Mouse (Mus musculus): ENCODE data around the gene Arhgap10. TPM values are rescaled to one million over a fixed set of nuclear protein-coding genes. Genes with fewer than 3 reads are reported as not detected.

Gene Arhgap10
- total and polyA plus RNA-seq, 2 experiments from 2014 or later = 3.3 to 4.5 TPM

- no peak for TF ChIP-seq CTCF (IDR thresholded peaks at IDR 0.05; ENCODE audit: low read depth)
- Histone ChIP-seq H3K27me3 (ENCODE audit: insufficient read depth, low read length) (no peaks in the 10 kb centered on the region), H3K9ac (no peak overlapping the region), H3K4me2 (ENCODE audit: low read depth) (no peak overlapping the region), H3K36me3 (ENCODE audit: insufficient read depth) (no peaks in the 10 kb centered on the region), H3K27ac (ENCODE audit: low read depth, low read length) (no peak overlapping the region), H3K9me3 (ENCODE audit: low read length) (no peaks in the 10 kb centered on the region), H3K4me3 (ENCODE audit: low read depth, low read length) (no peak overlapping the region), H3K4me1 (ENCODE audit: insufficient read depth) (no peaks in the 10 kb centered on the region; the same call in 1 of the 2 replicates)
- WGBS = 72% methylated on average over 5 of the region's 5 CpGs
- ATAC-seq (no peak), DNase-seq (no peak)
Observed at GRCm38 (mm10) chr8:77492356-77493058, 25.2 kb downstream of the Arhgap10 start.

GRCm38 (mm10) chr8:77491231-77491923 is 26.4 kb downstream of the Arhgap10 start:
- no peaks in the 10 kb centered on the region for H3K36me3 ChIP-seq (ENCODE audit: insufficient read depth)
- DNase-seq (no peak), ATAC-seq (no peak)
- no peak overlapping the region for H3K4me3 ChIP-seq (ENCODE audit: low read depth, low read length)
- no peaks in the 10 kb centered on the region; the same call in 1 of the 2 replicates for H3K4me1 ChIP-seq (ENCODE audit: insufficient read depth)
- no peak overlapping the region for H3K4me2 ChIP-seq (ENCODE audit: low read depth)
- TF ChIP-seq CTCF (IDR thresholded peaks at IDR 0.05; ENCODE audit: low read depth) = no peak
- H3K27me3 ChIP-seq (ENCODE audit: insufficient read depth, low read length) = no peaks in the 10 kb centered on the region
- 94% methylated on average over 10 of the region's 10 CpGs for WGBS
- no peak overlapping the region for H3K9ac ChIP-seq
- H3K9me3 ChIP-seq (ENCODE audit: low read length) = no peaks in the 10 kb centered on the region
- no peak overlapping the region for H3K27ac ChIP-seq (ENCODE audit: low read depth, low read length)

- Histone ChIP-seq H3K27me3 (ENCODE audit: insufficient read depth, low read length) (no peaks in the 10 kb centered on the region), H3K9me3 (ENCODE audit: low read length) (no peaks in the 10 kb centered on the region), H3K9ac (no peak overlapping the region), H3K27ac (ENCODE audit: low read depth, low read length) (peak overlapping the region; percentile 23; the same call in 1 of the 2 replicates), H3K4me2 (ENCODE audit: low read depth) (no peak overlapping the region), H3K4me1 (ENCODE audit: insufficient read depth) (no peaks in the 10 kb centered on the region; the same call in 1 of the 2 replicates), H3K4me3 (ENCODE audit: low read depth, low read length) (no peak overlapping the region), H3K36me3 (ENCODE audit: insufficient read depth) (no peaks in the 10 kb centered on the region)
- peak; percentile 94 for ATAC-seq
- peak; percentile 63 for DNase-seq
- WGBS = 55% methylated on average over 4 of the region's 4 CpGs
- TF ChIP-seq CTCF (IDR thresholded peaks at IDR 0.05; ENCODE audit: low read depth) = no peak
Observed at GRCm38 (mm10) chr8:77490095-77490781, 27.5 kb downstream of the Arhgap10 start.

- Histone ChIP-seq H3K9ac (no peak overlapping the region), H3K4me2 (ENCODE audit: low read depth) (no peak overlapping the region), H3K36me3 (ENCODE audit: insufficient read depth) (no peaks in the 10 kb centered on the region), H3K4me1 (ENCODE audit: insufficient read depth) (no peaks in the 10 kb centered on the region; the same call in 1 of the 2 replicates), H3K4me3 (ENCODE audit: low read depth, low read length) (no peak overlapping the region), H3K27ac (ENCODE audit: low read depth, low read length) (no peak overlapping the region), H3K27me3 (ENCODE audit: insufficient read depth, low read length) (no peaks in the 10 kb centered on the region), H3K9me3 (ENCODE audit: low read length) (no peaks in the 10 kb centered on the region)
- WGBS = 93% methylated on average over 6 of the region's 6 CpGs
- no peak for ATAC-seq
- no peak for DNase-seq
- TF ChIP-seq CTCF (IDR thresholded peaks at IDR 0.05; ENCODE audit: low read depth) = no peak
Observed at GRCm38 (mm10) chr8:77489235-77489634, 28.5 kb downstream of the Arhgap10 start.

- ATAC-seq (no peak), DNase-seq (no peak)
- Histone ChIP-seq H3K27ac (ENCODE audit: low read depth, low read length) (no peak overlapping the region), H3K9me3 (ENCODE audit: low read length) (no peaks in the 10 kb centered on the region), H3K4me1 (ENCODE audit: insufficient read depth) (no peaks in the 10 kb centered on the region; the same call in 1 of the 2 replicates), H3K4me3 (ENCODE audit: low read depth, low read length) (no peak overlapping the region), H3K36me3 (ENCODE audit: insufficient read depth) (no peaks in the 10 kb centered on the region), H3K4me2 (ENCODE audit: low read depth) (no peak overlapping the region), H3K27me3 (ENCODE audit: insufficient read depth, low read length) (no peaks in the 10 kb centered on the region), H3K9ac (no peak overlapping the region)
- 86% methylated on average over 4 of the region's 4 CpGs for whole genome bisulfite sequencing
- no peak for TF ChIP-seq CTCF (IDR thresholded peaks at IDR 0.05; ENCODE audit: low read depth)
Observed at GRCm38 (mm10) chr8:77488215-77488606, 29.5 kb downstream of the Arhgap10 start.

- Histone ChIP-seq H3K27me3 (ENCODE audit: insufficient read depth, low read length) (no peaks in the 10 kb centered on the region), H3K4me1 (ENCODE audit: insufficient read depth) (no peaks in the 10 kb centered on the region; the same call in 1 of the 2 replicates), H3K9me3 (ENCODE audit: low read length) (no peaks in the 10 kb centered on the region), H3K36me3 (ENCODE audit: insufficient read depth) (no peaks in the 10 kb centered on the region), H3K4me3 (ENCODE audit: low read depth, low read length) (no peak overlapping the region), H3K4me2 (ENCODE audit: low read depth) (no peak overlapping the region), H3K27ac (ENCODE audit: low read depth, low read length) (no peak overlapping the region), H3K9ac (no peak overlapping the region)
- ATAC-seq = no peak
- 89% methylated on average over 10 of the region's 10 CpGs for WGBS
- no peak for TF ChIP-seq CTCF (IDR thresholded peaks at IDR 0.05; ENCODE audit: low read depth)
- no peak for DNase-seq
Observed at GRCm38 (mm10) chr8:77487590-77488214, 30.1 kb downstream of the Arhgap10 start.

All from forebrain, postnatal 0 days (tissue).